Mouse (Mus musculus) forebrain, embryonic 16.5 days (tissue): ENCODE measurements around the gene Ptpn18. TPM values are rescaled to one million over a fixed set of nuclear protein-coding genes. Genes with fewer than 3 reads are reported as not detected.

Source experiments
- ATAC-seq: fragments of 200-750 bp; cut with Nextera tagmentation; 2 replicates; pipeline ENCODE4 v1.8.0; 2017; ENCODE audit warnings: mild to moderate bottlenecking, moderate library complexity
- H3K27ac ChIP-seq: fragments of 300-500 bp; sonication (generic); 2 replicates; pipeline ENCODE4 v1.5.1; 2014; ENCODE audit warnings: low read length, control low read depth
- H3K27me3 ChIP-seq: fragments of 300-500 bp; sonication (generic); replicated peaks from 2 replicates; pipeline ENCODE4 v1.6.1; 2014; ENCODE audit warnings: low read length; ENCODE audit not compliant: control insufficient read depth, insufficient read depth
- H3K36me3 ChIP-seq: fragments of 300-500 bp; sonication (generic); 2 replicates; pipeline ENCODE4 v1.6.1; 2014; ENCODE audit not compliant: control insufficient read depth, insufficient read depth
- H3K4me1 ChIP-seq: fragments of 300-500 bp; sonication (generic); replicated peaks from 2 replicates; pipeline ENCODE4 v1.6.1; 2014; ENCODE audit warnings: low read length; ENCODE audit not compliant: control insufficient read depth, insufficient read depth
- H3K4me2 ChIP-seq: fragments of 300-500 bp; sonication (generic); 2 replicates; pipeline ENCODE4 v1.6.1; 2014; ENCODE audit warnings: mild to moderate bottlenecking, low read length, control low read depth
- H3K4me3 ChIP-seq: fragments of 300-500 bp; sonication (generic); replicated peaks from 2 replicates; pipeline ENCODE4 v1.5.1; 2014; ENCODE audit warnings: mild to moderate bottlenecking, low read length, control low read depth
- H3K9ac ChIP-seq: fragments of 300-500 bp; sonication (generic); replicated peaks from 2 replicates; pipeline ENCODE4 v1.6.1; 2014; ENCODE audit warnings: low read depth, low read length, control low read depth
- H3K9me3 ChIP-seq: fragments of 300-500 bp; sonication (generic); 2 replicates; pipeline ENCODE4 v1.6.1; 2016; ENCODE audit warnings: low read length; ENCODE audit not compliant: control insufficient read depth
- WGBS: fragments of 180-500 bp; shearing (Covaris S2); extraction: QIAGEN DNeasy Blood & Tissue Kit; methylation state at CpG from one replicate; pipeline ENCODE4 v1.1.7; 2014; 5-methylcytosine and 5-hydroxymethylcytosine counted together
- polyA plus RNA-seq: library from polyadenylated mRNA; unstranded; fragments of >200 nt; fragmentation: Nextera tagmentation; extraction: Ambion mirVana; gene quantifications from 2 replicates; pipeline ENCODE4 v1.2.1, GENCODE M21; 2015

The Ptpn18 gene
- polyA plus RNA-seq, 1 experiment from 2014 or later: 4.0 TPM

DNA sequence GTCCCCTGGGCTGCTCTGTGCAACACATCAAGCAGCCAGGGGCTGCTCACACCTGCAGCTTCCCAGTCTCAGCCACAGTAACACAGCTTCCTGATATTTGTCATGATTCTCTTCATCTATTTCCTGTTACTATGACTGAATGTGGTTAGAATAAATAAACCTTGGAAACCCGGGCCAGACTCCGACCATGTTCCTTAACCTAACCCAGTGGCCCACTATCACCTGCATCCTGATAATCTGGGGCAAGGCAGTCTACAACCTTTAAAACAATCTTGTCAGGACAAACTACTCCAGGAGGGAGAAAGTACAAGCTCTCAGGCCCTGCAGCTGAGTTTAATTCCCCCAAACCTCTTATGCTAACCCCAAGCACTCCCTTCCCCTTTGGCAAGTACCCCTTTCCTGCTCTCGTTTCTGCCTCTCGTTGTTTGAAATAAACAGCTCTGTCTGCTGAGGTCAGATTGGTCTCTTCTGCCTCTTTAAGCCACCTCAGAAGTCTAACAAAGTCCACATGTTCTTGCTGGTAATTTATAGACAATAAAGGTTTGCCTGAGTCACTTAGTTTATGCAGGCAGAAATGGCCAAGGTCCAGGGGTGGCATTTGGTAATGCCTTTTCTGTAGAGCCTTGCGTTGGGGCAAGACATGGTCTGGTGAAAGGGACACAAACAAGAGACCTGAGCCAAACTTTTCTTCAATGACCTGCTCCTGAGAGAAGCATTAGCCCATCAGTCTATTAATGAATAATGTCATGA is 22.5 kb downstream of the Ptpn18 start:
- WGBS: 78% methylated on average over 5 of the region's 5 CpGs
- H3K4me3 ChIP-seq: no peak overlapping the region
- no peaks in the 10 kb centered on the region for H3K36me3 ChIP-seq
- H3K4me1 ChIP-seq: peaks cover 4% of the 10 kb centered on the region
- no peak overlapping the region for H3K4me2 ChIP-seq
- H3K9ac ChIP-seq: no peak overlapping the region
- H3K27ac ChIP-seq: no peak overlapping the region
- no peak for ATAC-seq
- no peaks in the 10 kb centered on the region for H3K9me3 ChIP-seq
- H3K27me3 ChIP-seq: no peaks in the 10 kb centered on the region

DNA sequence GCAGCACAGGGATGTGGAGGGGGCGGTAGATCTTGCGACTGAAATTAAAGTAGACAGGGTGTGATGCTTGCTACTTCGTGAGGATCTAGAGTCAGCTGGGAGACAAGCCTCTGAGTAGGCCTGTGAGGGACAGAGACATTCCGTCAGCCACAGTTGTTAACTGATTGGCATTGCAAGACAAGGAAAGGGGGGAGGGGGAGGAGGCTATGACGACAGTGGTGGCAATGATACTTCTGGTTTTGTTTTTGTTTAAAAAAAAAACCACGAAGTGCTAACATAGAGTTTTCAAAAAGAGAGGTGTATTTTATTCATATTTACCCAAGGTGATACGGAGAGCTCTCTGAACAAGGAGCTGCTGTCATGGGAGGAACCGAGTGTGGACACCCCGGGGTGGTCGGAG is 24.9 kb downstream of the Ptpn18 start:
- Histone ChIP-seq H3K4me1 (peaks cover 4% of the 10 kb centered on the region), H3K4me2 (no peak overlapping the region), H3K27me3 (no peaks in the 10 kb centered on the region), H3K9ac (no peak overlapping the region), H3K4me3 (no peak overlapping the region), H3K27ac (no peak overlapping the region), H3K9me3 (no peaks in the 10 kb centered on the region), H3K36me3 (no peaks in the 10 kb centered on the region)
- 81% methylated on average over 10 of the region's 10 CpGs for WGBS
- no peak for ATAC-seq

DNA sequence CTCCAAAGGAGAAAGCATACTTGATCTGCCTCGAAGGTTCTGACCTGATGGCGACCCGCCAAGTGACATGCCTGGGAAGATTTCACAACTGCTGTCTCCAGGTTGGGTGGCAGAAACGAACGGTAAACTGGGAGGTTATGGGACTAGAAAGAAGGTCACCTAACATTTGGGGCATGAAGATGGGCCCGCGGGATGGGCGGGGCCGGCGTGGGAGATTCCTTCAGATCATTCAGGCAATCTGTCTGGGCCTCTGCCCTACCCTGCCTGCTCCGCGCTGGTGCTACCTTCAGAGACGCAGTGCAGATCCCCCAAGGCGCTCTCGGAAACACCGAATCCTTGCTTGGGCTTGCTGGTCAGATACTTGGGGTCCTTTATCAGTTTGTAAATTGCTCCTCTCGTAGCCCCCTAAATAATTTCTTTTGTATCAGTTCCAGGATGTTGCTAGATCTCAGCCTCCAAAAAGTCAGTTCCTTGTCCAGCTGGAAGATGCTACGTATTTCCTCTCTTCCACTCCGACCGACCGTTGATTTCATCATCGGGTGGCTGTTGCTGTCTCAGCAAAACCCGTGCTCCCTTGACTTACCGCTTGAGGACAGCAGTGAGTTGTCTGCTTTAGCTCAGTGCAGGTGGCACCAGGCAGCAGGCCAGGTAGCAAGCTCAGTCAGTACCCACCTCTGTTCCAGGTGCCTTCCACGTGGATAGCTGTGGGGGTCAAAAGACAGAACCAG is 26.1 kb downstream of the Ptpn18 start:
- Histone ChIP-seq H3K9ac (peak overlapping the region; percentile 22; the same call in 1 of the 2 replicates), H3K4me2 (peak overlapping the region; percentile 53), H3K4me3 (peak overlapping the region; percentile 29), H3K9me3 (no peaks in the 10 kb centered on the region), H3K36me3 (no peaks in the 10 kb centered on the region), H3K27ac (no peak overlapping the region), H3K27me3 (no peaks in the 10 kb centered on the region), H3K4me1 (peaks cover 4% of the 10 kb centered on the region)
- ATAC-seq: peak; percentile 65
- 10% methylated on average over 25 of the region's 25 CpGs for WGBS

DNA sequence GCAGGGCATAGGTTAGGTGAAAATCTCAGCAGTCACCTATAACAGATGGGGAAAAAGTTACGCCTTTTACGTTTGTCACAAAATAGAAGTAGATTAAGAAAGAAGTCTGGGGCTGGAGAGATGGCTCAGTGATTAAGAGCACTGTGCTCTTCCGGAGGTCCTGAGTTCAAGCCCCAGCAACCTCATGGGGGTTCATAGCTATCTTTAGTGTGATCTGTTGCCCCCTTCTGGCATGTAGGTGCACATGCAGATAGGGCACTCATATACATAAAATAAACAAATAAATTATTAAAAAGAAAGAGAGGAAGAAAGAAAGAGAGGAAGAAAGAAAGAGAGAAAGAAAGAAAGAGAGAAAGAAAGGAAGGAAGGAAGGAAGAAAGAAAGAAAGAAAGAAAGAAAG is 27.8 kb downstream of the Ptpn18 start:
- ATAC-seq: no peak
- H3K36me3 ChIP-seq: no peaks in the 10 kb centered on the region
- no peak overlapping the region for H3K4me2 ChIP-seq
- no peaks in the 10 kb centered on the region for H3K27me3 ChIP-seq
- H3K4me1 ChIP-seq: peaks cover 4% of the 10 kb centered on the region
- no peaks in the 10 kb centered on the region for H3K9me3 ChIP-seq
- WGBS: 97% methylated on average over 3 of the region's 3 CpGs
- H3K27ac ChIP-seq: no peak overlapping the region
- H3K9ac ChIP-seq: no peak overlapping the region
- no peak overlapping the region for H3K4me3 ChIP-seq

DNA sequence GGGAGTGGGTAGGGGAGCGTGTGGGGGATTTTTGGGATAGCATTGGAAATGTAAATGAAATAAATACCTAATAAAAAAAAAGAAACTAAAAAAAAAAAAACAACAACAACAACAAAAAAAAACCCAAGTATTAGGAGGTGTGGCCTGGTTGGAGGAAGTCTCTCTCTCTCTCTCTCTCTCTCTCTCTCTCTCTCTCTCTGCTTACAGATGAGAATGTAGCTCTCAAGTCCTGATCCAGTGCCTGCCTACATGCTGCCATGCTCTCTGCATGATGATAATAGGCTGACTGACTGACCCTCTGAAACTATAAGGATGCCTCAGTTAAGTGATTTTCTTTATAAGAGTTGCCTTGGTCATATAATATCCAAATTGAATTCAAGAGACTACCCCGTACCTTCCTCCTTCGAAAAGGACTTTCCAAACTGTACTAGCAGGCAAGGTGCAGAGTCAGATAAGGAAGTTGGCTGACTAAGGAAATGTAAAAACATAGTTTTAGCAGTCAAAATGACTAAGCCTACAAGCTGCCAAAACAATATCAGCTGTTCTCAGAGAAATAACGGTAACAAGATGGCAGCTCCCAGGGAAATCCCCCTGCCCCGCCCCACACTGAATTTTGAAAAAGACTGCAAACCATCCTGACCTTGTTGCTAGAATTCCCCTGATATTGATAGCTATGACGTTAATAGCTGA is 30.4 kb downstream of the Ptpn18 start:
- H3K36me3 ChIP-seq: no peaks in the 10 kb centered on the region
- no peak overlapping the region for H3K9ac ChIP-seq
- no peaks in the 10 kb centered on the region for H3K9me3 ChIP-seq
- no peak overlapping the region for H3K27ac ChIP-seq
- no peak overlapping the region for H3K4me2 ChIP-seq
- peaks cover 4% of the 10 kb centered on the region for H3K4me1 ChIP-seq
- no peaks in the 10 kb centered on the region for H3K27me3 ChIP-seq
- WGBS: 90% methylated on average over 6 of the region's 6 CpGs
- ATAC-seq: no peak
- H3K4me3 ChIP-seq: no peak overlapping the region

DNA sequence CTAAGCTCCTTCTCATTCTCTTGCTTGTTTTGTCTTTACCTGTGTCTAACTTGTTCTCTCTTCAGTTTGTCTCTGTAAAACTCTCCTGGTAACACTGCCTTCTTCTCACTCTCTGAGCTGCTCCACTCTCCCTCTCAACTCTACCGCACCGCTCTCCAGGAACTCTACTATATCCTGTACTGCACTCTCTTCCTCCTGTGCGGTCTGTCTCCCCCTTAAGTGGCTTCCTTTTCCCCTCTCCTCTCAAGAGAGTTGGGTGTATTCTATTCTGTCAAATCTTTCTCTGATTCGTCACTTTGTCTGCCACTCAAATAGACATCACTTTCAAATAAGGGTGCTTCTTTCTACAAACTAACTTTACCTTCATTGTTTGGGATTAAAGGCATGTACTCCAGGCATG is 31.9 kb downstream of the Ptpn18 start:
- Histone ChIP-seq H3K27me3 (no peaks in the 10 kb centered on the region), H3K4me1 (no peaks in the 10 kb centered on the region), H3K4me3 (no peak overlapping the region), H3K9ac (no peak overlapping the region), H3K9me3 (no peaks in the 10 kb centered on the region), H3K36me3 (no peaks in the 10 kb centered on the region), H3K4me2 (no peak overlapping the region), H3K27ac (no peak overlapping the region)
- WGBS: 89% methylated on average over 4 of the region's 4 CpGs
- ATAC-seq: no peak

DNA sequence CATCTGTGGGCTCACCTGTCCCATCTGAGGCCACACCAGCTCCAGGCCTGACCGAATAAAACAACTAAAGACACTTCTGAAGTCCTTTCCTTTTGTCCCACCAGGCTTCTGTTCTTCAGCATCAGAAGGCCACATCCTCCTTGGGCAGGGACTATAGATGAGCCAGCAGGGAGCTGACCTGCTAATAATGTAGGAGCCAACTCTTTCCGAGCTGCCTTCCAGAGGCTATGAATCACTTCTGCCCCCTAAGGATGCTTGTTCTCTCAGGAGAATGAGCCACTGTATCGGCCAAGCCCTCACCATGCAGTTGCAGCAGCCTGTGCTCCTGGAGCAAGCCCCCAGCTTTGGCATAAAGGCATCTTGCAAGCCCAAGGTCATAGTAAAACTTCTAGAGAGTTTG is 43.4 kb downstream of the Ptpn18 start:
- H3K9ac ChIP-seq: no peak overlapping the region

DNA sequence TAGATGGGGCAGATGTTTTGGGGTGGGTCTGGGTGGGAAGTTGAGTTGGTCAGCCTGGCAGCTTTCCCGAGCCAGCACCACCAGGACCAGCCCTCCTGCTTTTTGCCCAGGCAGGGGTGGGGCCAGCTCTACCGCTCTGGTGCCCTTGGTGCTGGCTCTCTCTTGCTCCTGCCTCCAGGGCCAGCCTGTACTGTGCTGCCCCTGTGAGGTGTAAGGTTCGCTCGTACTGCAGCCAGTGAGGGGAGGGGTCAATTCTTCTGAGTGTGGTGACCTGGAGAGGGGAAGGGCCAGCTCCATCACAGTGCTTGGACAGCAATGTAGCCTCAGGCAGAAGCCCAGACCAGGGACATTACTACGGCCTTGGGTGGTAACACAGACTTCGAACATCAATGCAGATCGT is 45.7 kb downstream of the Ptpn18 start:
- Histone ChIP-seq H3K27me3 (no peaks in the 10 kb centered on the region), H3K9ac (no peak overlapping the region), H3K4me3 (no peak overlapping the region), H3K9me3 (no peaks in the 10 kb centered on the region), H3K4me2 (no peak overlapping the region), H3K36me3 (no peaks in the 10 kb centered on the region), H3K4me1 (no peaks in the 10 kb centered on the region), H3K27ac (no peak overlapping the region)
- WGBS: 58% methylated on average over 7 of the region's 7 CpGs
- no peak for ATAC-seq

More for the DNA sequence above, 43.4 kb downstream of the Ptpn18 start:
- Histone ChIP-seq H3K4me1 (no peaks in the 10 kb centered on the region), H3K36me3 (no peaks in the 10 kb centered on the region), H3K9me3 (no peaks in the 10 kb centered on the region), H3K27me3 (no peaks in the 10 kb centered on the region), H3K4me2 (no peak overlapping the region), H3K27ac (no peak overlapping the region), H3K4me3 (no peak overlapping the region)
- ATAC-seq: no peak
- 37% methylated on average over 3 of the region's 3 CpGs for WGBS

DNA sequence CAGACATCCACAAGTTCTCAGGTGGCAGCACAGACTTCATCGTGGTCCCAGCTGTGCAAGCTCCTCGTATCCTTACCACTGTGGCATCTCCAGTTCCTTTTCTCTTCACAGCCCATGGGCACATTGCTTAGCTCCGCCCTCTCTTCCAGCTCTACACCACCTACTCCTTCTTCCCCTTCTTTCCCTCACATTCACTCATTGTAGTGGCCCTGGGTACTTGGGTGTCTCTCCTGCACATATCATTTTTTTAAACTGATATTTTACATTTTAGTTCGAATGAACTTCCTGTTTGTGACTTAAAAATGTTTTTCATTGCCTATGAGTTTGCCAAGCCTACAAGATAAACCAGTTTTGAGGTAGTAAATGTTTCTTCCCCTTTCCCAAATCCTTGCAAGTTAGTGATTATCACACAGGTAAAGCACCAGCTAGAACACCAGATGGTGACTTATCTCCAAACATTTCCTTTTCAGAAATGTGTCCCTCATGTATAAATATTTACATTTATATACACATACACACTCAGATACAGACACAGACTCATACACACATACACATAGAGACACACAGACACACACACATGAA is 46.5 kb downstream of the Ptpn18 start:
- Histone ChIP-seq H3K4me2 (no peak overlapping the region), H3K4me3 (no peak overlapping the region), H3K27me3 (no peaks in the 10 kb centered on the region), H3K9me3 (no peaks in the 10 kb centered on the region), H3K9ac (no peak overlapping the region), H3K4me1 (no peaks in the 10 kb centered on the region), H3K36me3 (no peaks in the 10 kb centered on the region), H3K27ac (no peak overlapping the region)
- ATAC-seq: no peak
- WGBS: 83% methylated on average over 4 of the region's 4 CpGs
